Mouse (Mus musculus) brain, embryonic 14.5 days (tissue): ENCODE results near the gene A630001G21Rik.

Experiments used
- CTCF ChIP-seq: fragments of 200-500 bp; IDR thresholded peaks from 2 replicates; pipeline ENCODE4 v1.5.1; 2012; ENCODE audit warnings: inconsistent platforms, mild to moderate bottlenecking, moderate library complexity, borderline replicate concordance; ENCODE audit not compliant: insufficient read depth, insufficient read length; ENCODE audit errors: extremely low read depth
- POLR2A ChIP-seq: fragments of 200-500 bp; IDR thresholded peaks from 2 replicates; pipeline ENCODE4 v1.6.1; 2012; ENCODE audit warnings: mild to moderate bottlenecking, inconsistent platforms, borderline replicate concordance; ENCODE audit not compliant: poor library complexity, insufficient read depth, insufficient read length, severe bottlenecking; ENCODE audit errors: extremely low read depth

GRCm38 (mm10) chr1:85706754-85707153, 71.7 kb downstream of the A630001G21Rik start:
- TF ChIP-seq CTCF (no peak), POLR2A (no peak)
